Mouse (Mus musculus) layer of hippocampus, adult 11-12 months (tissue): Measurements from ENCODE around the gene Hacl1.
A peak's percentile ranks its signal among the peaks of the same experiment; 100 is the strongest.

Experiments used
- DNase-seq: peaks from one replicate; pipeline ENCODE4 v3.0.0; 2022; ENCODE audit warnings: low spot score

Hacl1 gene

GRCm38 (mm10) chr14:31662555-31663211 lies 21.6 kb upstream of the Hacl1 start:
- no peak for DNase-seq

- peak; percentile 91 for DNase-seq
These were observed 20.8 kb upstream of the Hacl1 start for GRCm38 (mm10) chr14:31661671-31662554.

- peak; percentile 74 for DNase-seq
These were observed 19.4 kb upstream of the Hacl1 start for GRCm38 (mm10) chr14:31660312-31661093.

GRCm38 (mm10) chr14:31659501-31660181 lies 18.6 kb upstream of the Hacl1 start:
- peak; percentile 43 for DNase-seq

DNA sequence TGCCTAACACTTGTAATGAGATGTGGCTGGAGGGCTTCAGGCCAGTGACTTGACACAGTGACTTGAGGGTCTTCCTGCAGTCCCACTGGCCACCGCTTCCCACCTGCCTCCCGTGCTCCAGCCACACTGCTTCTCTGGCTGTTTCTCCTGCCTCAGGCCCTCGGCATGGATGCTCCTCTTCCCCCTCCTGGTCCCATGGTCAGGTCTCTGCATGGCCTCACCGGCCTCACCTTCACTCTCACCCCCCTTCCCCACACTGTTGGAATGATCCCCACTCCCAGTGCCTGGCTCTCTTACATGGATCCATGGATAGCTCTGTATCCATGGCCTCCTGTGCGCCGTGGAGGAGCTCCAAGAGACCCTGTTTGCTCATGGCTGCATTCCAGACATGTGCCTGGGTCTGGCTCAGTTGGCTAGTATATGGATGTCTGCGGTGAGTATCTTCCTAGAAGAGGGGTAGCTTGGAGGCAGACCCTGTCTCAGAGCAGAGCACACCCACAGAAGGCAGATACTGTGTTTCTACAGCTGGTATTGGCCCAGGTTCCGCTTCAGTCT lies 17.1 kb upstream of the Hacl1 start:
- DNase-seq: no peak

GRCm38 (mm10) chr14:31656857-31657645 lies 16.0 kb upstream of the Hacl1 start:
- DNase-seq: peak; percentile 86

GRCm38 (mm10) chr14:31656386-31656785 lies 15.3 kb upstream of the Hacl1 start:
- DNase-seq: no peak

DNA sequence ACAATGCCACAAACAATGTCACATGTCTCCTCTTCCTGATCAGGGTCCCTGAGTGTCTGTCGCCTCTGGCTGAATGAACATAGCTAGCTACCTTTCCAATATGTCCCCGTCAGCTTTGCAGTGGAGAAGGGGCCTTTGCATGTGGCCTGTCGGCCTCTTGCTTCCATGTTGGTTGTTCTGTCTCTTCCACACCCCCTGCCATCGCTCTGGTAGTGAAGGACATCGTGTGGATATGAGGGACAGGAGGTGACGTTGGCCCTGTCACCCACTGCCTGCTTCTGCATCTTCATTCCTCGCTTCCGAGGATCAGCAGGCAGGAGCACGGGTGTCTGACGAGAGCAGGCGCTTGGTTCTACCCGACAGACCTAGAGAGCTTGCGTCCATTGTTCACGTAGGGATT lies 14.3 kb upstream of the Hacl1 start:
- DNase-seq: no peak

- no peak for DNase-seq
These were observed 13.7 kb upstream of the Hacl1 start for GRCm38 (mm10) chr14:31654816-31655215.

DNA sequence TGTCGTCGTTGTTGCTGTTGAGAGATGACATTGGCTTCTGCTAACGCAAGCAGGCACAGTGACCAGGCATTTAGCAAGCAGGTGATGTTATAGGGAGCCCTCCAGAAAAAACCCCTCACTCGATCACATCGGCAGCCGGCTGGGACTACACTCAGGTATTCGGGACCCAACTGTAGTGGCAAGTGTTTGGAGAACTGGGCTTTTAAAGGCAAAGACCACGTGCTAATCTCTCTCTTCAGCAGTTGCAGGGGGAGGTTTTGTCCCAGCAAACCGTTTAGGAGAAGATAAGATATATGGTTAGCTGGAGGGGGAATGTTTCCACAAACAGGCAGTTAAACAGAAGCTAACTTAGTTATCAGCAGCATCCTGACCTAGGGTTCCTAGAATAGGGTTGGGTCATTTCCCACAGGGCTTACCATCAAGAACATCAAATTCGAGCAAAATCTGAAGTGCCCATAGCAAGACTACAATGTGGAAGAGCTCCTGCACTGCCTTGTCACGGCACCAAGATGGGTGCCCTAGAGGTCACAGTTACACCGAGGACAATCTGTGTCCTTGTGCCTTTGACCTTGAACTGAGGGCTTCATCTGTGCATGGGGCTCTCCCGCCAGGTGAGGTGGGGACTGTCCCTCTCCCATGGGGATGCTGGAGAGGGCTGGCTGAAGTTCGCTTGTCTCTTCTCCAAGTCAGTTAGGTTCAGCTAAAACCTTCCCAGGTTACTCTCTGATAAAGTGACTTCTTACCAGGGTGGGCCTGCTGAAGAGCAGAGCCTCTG lies 12.2 kb upstream of the Hacl1 start:
- no peak for DNase-seq

- no peak for DNase-seq
These were observed 11.5 kb upstream of the Hacl1 start for GRCm38 (mm10) chr14:31652624-31653023.

GRCm38 (mm10) chr14:31652106-31652505 lies 11.0 kb upstream of the Hacl1 start:
- DNase-seq: no peak

- no peak for DNase-seq
These were observed 10.1 kb upstream of the Hacl1 start for GRCm38 (mm10) chr14:31651206-31651605.

GRCm38 (mm10) chr14:31650347-31650746 lies 9.3 kb upstream of the Hacl1 start:
- DNase-seq: no peak

DNA sequence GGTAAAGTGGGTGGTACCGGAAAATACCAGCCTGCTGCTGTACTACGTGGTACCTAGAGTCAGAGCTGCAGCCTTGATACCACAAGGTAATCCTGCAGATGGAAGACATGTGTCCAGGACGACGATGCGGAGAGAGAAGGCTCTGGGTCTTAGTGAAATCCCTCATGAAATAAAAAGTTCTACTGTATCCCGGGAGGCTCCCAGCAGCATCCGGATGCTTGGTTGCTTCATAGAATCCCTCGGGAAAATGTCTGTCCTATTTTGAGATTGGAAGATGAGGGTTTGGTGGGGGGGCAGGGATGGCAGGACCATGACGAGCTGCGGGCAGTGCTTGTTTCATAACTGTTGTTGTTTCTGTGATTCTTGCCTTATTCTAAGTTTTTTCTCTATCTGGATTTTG lies 6.9 kb upstream of the Hacl1 start:
- no peak for DNase-seq

GRCm38 (mm10) chr14:31645920-31646319 lies 4.8 kb upstream of the Hacl1 start:
- DNase-seq: no peak

GRCm38 (mm10) chr14:31644931-31645547 lies 4.0 kb upstream of the Hacl1 start:
- no peak for DNase-seq

DNA sequence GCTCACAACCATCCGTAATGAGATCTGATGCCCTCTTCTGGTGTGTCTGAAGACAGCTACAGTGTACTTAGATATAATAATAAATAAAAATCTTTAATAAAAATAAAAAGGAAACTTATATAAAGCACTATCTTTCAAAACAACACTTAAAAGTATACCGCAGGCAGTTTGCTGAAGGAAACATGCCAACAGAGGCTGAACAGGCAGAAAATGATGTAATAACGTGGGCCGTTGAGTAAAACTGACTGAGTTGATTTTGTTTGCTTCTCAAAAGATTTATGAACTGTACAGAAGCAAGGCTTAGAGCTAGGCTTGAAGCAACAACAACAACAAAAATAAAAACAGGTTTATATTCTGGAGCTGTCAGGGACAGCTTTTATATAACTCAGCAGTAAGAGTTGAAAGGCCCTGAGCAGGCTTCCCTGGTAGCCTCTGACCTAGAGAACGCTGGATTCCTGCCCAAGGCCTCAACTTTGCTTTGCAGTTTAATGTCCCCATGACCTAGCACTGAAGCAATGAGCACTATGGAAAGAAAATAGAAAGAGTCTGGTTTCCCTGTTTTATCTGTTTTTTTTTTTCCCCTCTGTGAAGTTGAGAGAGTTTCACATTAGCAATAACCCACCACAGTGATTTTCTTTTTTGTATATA lies 3.2 kb upstream of the Hacl1 start:
- no peak for DNase-seq

- no peak for DNase-seq
These were observed 545 bp upstream of the Hacl1 start for GRCm38 (mm10) chr14:31641506-31642155.
